9 mouse cellular contexts compared by ENCODE assay signal in the genomic region with DNA sequence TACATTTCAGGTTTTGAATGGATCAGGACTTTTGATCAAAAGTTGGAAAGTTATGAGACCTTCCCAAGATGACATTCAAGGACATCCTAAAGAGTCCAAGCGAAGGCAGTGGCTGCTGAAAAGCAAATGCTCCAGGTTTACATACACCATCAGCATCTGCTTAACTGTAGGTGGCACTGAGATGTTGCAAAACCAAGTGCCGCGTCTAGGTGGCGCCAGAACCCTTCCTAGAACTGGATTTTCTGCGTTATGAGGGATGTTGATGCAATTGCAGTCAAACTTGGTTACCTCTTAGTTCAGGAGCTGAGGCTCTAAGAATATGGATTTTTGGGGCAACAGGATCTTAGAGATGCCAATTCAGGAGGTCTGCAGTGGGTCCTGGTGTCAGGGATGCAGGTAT. TPM values are rescaled to one million over a fixed set of nuclear protein-coding genes. Genes with fewer than 3 reads are reported as not detected.
DNase-seq lines count a peak whose midpoint lies in the region; TF ChIP-seq lines count a peak whose summit lies in the region.
"Had no signal": no experiment of that assay in that cellular context is flagged by ENCODE, and none has a peak within 500 bp of the region (broad histone marks: within the 10 kb centered on the region; RNA-seq: fewer than 3 reads in every experiment).

No protein-coding gene starts in this region.

- H3K27ac ChIP-seq in heart, adult 2 months, result no peak overlapping the region
- H3K27ac ChIP-seq in olfactory bulb, adult 2 months (ENCODE audit: insufficient read depth, low read depth, low read length), result no peak overlapping the region
- H3K27ac ChIP-seq: heart, embryonic 13.5 days had no signal

- H3K9ac ChIP-seq in heart, adult 2 months (ENCODE audit: low read depth, low read length), result no peak overlapping the region
- H3K9ac ChIP-seq: heart, embryonic 13.5 days had no signal

- peak; percentile 45 for DNase-seq in CD4-positive helper T cell, adult 2 months (ENCODE audit: low read depth, low spot score)
- DNase-seq in adrenal gland, postnatal 10 days, result peak; percentile 87
- peak; percentile 81 for DNase-seq in embryo, embryonic 9.5 days (ENCODE audit: extremely low spot score)
- peak; percentile 55 to 82 for DNase-seq in heart, adult 2 months
- DNase-seq in kidney, postnatal 25 days, result peak; percentile 73 to 89
- DNase-seq in lung, adult 2 months, result peak; percentile 72
- DNase-seq in thymus, postnatal 10 days (ENCODE audit: low spot score in 2 of 2), result peak; percentile 16 to 67

- no peaks in the 10 kb centered on the region for H3K79me2 ChIP-seq in heart, adult 2 months (replicated peaks; ENCODE audit: control insufficient read depth, insufficient read depth, low read length)

- no peak; the same call in 1 of the 2 replicates for TF ChIP-seq CTCF in heart, adult 2 months (IDR thresholded peaks at IDR 0.05)
- TF ChIP-seq CTCF in lung, adult 2 months (IDR thresholded peaks at IDR 0.05; ENCODE audit: insufficient read depth, low read length), result peak; percentile 97
- peak; percentile 25; the same call in 1 of the 2 replicates for TF ChIP-seq CTCF in olfactory bulb, adult 2 months (IDR thresholded peaks at IDR 0.05; ENCODE audit: insufficient read depth, low read depth, low read length)

- intact Hi-C loops in heart, adult 2 months (cut with DNase I), result loop anchor here (1.0 to 10.0 kb wide), 4 partner anchors 993 to 1380 kb away; a partner anchor contains a TSS

- no peak for TF ChIP-seq POLR2A in heart, adult 2 months (IDR thresholded peaks at IDR 0.05; ENCODE audit: insufficient read depth, low read depth, low read length)
- no peak for TF ChIP-seq POLR2A in lung, adult 2 months (IDR thresholded peaks at IDR 0.05; ENCODE audit: borderline replicate concordance, extremely low read depth, low read depth, low read length)
- TF ChIP-seq POLR2A in olfactory bulb, adult 2 months (IDR thresholded peaks at IDR 0.05; ENCODE audit: insufficient read depth, low read depth, low read length), result no peak

- H3K27me3 ChIP-seq in heart, adult 2 months (ENCODE audit: control insufficient read depth, insufficient read depth, low read length), result no peaks in the 10 kb centered on the region
- H3K27me3 ChIP-seq: heart, embryonic 13.5 days had no signal

- H3K4me3 ChIP-seq in heart, adult 2 months, result no peak overlapping the region
- H3K4me3 ChIP-seq in lung, adult 2 months (replicated peaks; ENCODE audit: extremely low read depth, low read depth, low read length), result no peak overlapping the region
- no peak overlapping the region for H3K4me3 ChIP-seq in olfactory bulb, adult 2 months (ENCODE audit: insufficient read depth, low read depth, low read length)
- H3K4me3 ChIP-seq: heart, embryonic 13.5 days had no signal

- H3K36me3 ChIP-seq in heart, adult 2 months (ENCODE audit: control insufficient read depth, insufficient read depth, low read length), result no peaks in the 10 kb centered on the region
- H3K36me3 ChIP-seq: heart, embryonic 13.5 days had no signal

- peak; percentile 72; the same call in 1 of the 2 replicates for TF ChIP-seq EP300 in heart, adult 2 months (IDR thresholded peaks at IDR 0.05; ENCODE audit: insufficient read depth, low read depth, low read length)

- WGBS in heart, adult 2 months, result 9% methylated on average over 5 of the region's 5 CpGs
- WGBS in lung, adult 2 months, result 13% methylated on average over 5 of the region's 5 CpGs
- WGBS in olfactory bulb, adult 2 months, result 7% methylated on average over 5 of the region's 5 CpGs

- no peaks in the 10 kb centered on the region for H3K4me1 ChIP-seq in heart, adult 2 months (ENCODE audit: control insufficient read depth, insufficient read depth, low read length)
- H3K4me1 ChIP-seq in lung, adult 2 months (ENCODE audit: control insufficient read depth, insufficient read depth, low read length), result no peaks in the 10 kb centered on the region
- no peaks in the 10 kb centered on the region for H3K4me1 ChIP-seq in olfactory bulb, adult 2 months (ENCODE audit: control insufficient read depth, insufficient read depth, low read length)
- H3K4me1 ChIP-seq: heart, embryonic 13.5 days had no signal

RNA-seq across cellular contexts. Expression of a gene that starts 58.0 kb away (rescaled TPM):
- total RNA-seq in adrenal gland, postnatal 10 days (2021), result 10 to 100 TPM; 41.4 to 42.0 TPM
- total RNA-seq in heart, adult 2 months (2021), result 10 to 100 TPM; 19.2 to 21.1 TPM
- 18.7 and 41.4 TPM in 2 replicates for polyA plus RNA-seq in heart, adult 2 months (2012; rRNA removed)
- 26.1 and 31.8 TPM in 2 replicates for polyA plus RNA-seq in lung, adult 2 months (2012; rRNA removed)
- polyA plus RNA-seq in olfactory bulb, adult 2 months (2012; ENCODE audit: insufficient read depth, insufficient read length, low replicate concordance, missing spikeins), result not detected in 2 replicates
